Mouse (Mus musculus) liver, adult (tissue): ENCODE data around the gene Olfr1135.

ENCODE experiments used
- GATA4 ChIP-seq: IDR thresholded peaks from 2 replicates; pipeline ENCODE4 v1.6.1; 2014; ENCODE audit warnings: mild to moderate bottlenecking, low read length; ENCODE audit not compliant: insufficient replicate concordance

The Olfr1135 gene

DNA sequence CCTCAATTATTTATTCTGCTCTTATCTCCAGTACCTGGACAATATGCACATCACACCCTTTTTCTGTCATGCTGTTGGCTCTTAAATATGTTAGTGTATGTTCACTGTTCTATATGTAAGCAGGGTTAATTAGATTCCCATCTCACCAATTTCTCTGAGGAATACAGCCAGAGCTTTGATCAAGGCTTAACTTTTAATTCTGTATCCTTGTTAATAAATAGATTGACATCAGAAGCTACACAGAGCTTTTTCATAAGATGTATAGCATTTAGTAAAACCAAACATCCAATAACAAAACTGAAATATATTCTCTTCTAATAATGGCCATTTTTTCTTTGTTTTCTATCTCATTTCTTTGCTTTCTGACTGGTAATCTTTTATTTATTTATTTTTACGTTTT lies at the start of gene Olfr1135:
TSS of gene Olfr1135 (minus strand) at position 101 of the 400 bp plus-strand sequence.
- TF ChIP-seq GATA4, result no peak

DNA sequence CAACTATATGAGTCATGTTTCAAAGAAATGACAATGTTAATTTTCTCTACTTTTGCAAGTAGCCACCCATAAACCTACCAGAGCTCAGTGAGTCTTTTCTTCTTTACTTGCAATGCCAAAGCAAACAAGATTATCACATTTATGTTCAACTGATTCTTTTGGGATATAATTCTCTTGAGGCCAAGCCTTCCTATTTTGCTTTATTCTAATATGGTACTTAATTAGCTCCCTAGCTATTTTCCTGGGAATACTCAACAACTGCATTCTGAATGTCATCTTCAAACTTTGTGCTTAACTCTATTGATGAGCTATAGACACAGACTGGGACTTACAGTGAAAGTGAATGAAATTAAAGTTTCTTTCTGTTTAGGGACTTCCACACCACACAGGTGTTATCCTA lies 39.6 kb upstream of the Olfr1135 start, which contains the start of gene Olfr1137:
TSS of gene Olfr1137 (minus strand) at position 101 of the 400 bp plus-strand sequence.
- TF ChIP-seq GATA4, result no peak

DNA sequence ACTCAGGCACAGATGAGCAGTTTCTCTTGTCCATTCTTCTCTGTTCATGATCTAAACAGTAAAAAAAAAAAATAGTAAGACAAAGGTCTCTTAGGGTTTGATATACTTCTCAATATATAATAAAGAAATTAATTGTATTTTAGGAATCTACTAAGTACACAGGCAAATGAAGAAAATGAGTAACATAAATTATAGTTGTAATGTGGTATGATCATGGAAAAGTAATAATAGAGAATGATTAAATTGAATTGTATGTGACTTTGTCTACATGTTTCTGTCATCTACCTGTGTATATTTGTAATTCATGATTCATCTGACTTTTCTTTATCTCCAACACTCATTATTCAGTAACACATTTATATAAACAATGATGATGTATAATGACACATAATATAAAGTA lies 20.4 kb upstream of the Olfr1135 start, which contains the start of gene Olfr1136:
TSS of gene Olfr1136 (minus strand) at position 101 of the 400 bp plus-strand sequence.
- no peak for TF ChIP-seq GATA4

DNA sequence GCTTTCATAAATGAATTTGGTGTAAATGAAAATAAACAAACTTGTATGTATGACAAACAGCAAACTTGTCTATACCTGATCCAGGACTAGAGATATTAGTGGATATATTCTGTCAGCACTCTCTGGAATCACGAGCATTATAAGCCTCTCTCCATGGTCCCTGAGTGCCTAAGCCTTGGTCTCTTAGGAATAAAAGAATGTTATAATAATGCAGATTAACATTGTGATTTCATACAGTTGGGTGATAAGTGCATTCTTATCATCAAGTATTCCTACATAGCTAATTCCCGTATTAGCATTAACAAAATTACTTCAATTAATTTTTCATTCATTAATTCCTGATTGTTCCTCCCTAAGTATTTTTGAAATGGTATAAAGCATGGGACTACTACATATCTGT lies 15.1 kb downstream of the Olfr1135 start, which contains the start of gene Olfr1134:
TSS of gene Olfr1134 (minus strand) at position 101 of the 400 bp plus-strand sequence.
- no peak for TF ChIP-seq GATA4

DNA sequence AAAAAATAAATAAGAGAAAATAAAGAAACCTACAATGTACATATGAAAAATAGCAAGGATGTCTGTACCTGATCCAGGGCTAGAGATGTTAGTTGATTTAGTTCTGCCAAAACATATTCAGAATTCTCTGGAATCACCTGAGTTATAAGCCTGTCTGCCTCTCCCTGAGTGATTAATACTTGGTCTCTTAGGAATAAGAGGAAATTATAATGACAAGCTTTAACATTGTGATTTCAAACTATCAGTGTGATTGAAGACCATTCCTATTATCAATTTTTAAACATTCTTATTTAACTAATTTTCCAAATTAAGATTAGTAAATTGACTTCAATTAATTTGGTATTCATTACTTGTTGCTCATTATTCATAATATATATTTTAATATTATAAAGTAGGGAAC lies 26.2 kb downstream of the Olfr1135 start, which contains the start of gene Olfr1133:
TSS of gene Olfr1133 (minus strand) at position 101 of the 400 bp plus-strand sequence.
- no peak for TF ChIP-seq GATA4

DNA sequence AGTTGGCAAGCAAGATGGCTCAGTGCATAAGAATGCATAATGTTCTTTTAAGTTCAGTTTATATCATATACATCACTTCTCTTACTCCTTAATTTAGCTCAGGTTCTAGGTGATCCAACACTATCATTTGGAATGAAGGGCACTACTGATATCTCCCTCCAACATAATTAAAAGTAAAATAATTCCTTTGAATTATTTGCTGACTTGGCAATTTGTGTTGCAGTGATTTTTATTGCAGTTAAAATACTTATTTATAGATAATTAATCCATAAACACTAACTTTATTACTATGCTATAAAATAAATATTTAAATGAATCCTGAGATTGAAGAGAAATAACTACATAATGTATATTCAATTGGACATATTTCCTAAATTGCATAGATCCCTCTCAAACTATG lies 31.0 kb downstream of the Olfr1135 start:
- TF ChIP-seq GATA4, result no peak

DNA sequence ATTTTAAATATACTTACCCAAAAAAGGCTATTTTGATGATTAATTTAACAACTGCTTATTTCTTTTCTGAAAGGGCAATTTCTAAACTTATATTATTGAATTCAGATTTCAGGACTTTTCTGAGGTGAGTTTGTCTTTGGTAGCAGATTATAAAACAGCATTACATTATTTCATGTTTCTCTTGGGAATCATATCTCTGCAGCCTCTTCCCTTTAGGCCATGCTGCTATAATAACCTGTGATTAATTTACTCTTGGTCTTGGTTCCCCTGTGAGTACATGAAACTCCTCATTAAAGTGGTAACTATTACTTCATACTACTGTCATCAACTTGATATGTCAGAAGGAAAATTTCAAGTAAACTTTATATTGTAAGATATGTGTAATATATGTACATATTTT lies 36.0 kb downstream of the Olfr1135 start, which contains the start of gene Olfr1132:
TSS of gene Olfr1132 (minus strand) at position 101 of the 400 bp plus-strand sequence.
- TF ChIP-seq GATA4, result no peak

DNA sequence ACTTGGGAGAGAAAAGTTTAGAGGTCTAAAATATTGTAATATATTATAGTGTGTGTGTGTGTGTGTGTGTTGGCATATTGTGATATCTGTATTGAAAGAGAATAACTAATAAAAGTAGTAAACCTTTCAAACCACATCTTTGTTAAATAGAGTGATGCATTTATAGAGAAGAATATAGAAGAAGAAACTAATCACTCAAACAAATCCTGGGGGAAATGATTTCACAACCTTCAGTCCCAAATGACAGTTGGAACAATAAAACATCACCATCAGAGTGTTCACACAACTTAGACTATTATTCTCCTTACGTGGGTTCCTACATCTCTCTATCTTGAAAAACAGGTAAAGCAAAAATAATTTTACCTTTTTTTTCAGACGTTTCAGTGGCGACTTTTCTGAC lies 46.7 kb downstream of the Olfr1135 start, which contains the start of gene Olfr1131:
TSS of gene Olfr1131 (plus strand) at position 301 of the 400 bp plus-strand sequence.
- no peak for TF ChIP-seq GATA4
